Mouse (Mus musculus): ENCODE measurements around the gene Pcsk7.

The Pcsk7 gene

DNA sequence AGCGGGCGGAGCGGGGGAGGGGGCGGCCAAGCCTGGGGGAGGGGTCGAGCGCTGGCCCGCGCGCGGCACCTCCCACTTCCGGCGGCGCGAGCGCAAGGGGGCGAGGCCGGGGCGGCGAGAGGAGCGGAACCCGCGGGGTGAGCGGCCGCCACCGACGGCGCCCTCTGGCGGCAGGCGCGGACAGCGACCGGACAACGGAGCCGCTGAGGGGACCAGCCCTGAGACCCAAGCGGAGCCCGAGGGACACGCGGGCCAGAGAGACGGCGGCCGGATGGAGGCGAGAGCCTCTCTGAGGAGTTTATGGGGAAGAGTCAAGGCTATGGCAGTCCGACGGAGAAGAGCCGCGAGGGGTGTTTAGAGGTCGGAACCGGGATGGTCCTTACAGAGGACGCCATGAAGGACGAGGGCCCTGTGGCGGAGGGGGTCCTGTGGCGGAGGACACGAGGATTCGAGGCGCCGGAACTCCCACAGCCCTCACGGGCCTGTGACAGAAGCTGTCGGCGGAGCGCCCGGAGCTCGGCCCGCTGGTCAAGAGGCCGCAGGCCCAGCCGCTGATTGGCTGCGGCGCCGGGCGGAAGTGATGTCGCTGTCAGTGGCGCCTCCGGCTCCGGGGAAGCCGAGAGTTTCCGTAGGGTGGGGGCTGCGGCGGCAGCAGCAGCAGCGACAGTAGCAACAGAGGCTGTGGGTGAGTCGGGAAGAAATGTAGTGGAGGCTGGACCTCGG is at the start of gene Pcsk7, which contains the start of gene Rnf214:
TSS of gene Pcsk7 (plus strand) at position 143 of the 723 bp plus-strand sequence.
TSS of gene Rnf214 (minus strand) at position 557 of the 723 bp plus-strand sequence.
- DNase-seq (ENCODE audit: low spot score in 2 of 2), result peak; percentile 80 to 89

DNA sequence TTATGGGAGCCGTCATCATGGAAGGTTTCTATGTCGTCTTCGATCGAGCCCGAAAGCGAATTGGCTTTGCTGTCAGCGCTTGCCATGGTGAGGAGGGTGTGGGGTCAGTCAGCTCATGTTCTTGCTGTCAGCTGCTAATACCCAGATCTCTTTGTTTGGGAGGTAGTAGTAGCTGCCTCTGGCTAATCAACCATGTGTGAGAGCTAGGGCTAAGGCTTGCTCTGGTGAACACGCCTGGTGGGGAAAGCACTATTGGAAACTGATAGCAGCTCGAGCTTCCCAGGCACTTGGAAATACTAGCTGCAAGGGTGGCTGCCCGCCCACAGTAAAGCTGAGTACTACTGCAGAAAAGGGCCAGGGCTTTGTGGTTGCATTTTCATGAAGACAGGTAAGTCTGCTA is 46.9 kb upstream of the Pcsk7 start:
- DNase-seq (ENCODE audit: low spot score in 2 of 2), result no peak

DNA sequence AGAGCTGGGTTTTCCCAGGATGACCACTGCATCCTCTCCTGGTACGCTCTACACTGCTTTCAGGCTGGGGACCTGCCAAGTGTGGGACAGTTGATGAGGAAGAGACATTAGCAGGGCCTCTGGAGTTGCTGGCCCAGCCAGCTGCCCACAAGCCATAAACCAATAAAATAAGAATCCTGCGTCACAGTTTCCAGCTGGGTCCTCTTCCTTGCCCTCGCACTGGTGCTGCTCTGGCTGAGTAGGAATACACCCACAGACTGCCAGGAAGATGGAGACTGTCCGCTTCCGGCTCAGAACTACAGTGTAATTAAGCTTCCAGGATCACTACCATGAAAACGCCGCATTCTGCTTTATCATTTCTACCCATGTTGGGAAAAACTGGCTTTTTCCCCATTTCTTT is 44.5 kb upstream of the Pcsk7 start:
- no peak for DNase-seq (ENCODE audit: low spot score in 2 of 2)

DNA sequence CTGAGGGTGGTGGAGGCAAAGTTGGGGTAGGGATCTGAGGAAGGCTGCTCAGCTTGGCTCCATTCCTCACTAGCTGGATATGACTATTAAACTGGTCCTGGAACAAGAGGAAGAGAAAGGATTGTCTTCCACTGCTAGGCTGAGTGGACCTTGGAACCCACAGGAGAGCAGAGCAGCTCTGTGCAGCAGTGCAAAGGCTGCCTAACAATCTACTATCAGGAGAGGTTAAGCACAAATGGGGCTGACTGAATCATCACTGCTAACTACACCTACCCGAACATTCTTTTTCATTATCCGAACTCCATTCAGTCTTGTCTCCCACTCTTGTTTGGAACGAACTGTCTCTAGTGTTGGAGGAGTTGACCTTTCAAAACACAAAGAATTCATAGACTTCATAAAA is 37.1 kb upstream of the Pcsk7 start:
- DNase-seq (ENCODE audit: low spot score in 2 of 2), result no peak

DNA sequence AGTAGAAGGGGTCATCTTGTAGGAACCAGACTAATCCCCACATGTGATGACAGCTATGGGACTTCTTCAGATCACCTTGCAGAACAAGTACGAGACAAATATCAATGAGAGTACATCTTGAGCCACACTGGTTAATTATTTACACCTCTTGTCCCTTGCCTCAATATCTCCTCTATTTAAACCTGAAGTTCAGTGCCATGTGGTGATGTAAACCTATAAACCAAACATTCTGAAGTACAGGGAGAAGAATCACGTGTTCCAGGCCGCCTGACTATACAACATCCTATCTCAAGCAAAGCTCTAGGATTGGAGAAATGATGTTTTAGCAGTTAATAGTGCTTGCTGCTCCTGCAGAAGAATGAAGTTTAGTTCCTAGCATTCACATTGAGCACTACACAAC is 36.0 kb upstream of the Pcsk7 start:
- no peak for DNase-seq (ENCODE audit: low spot score in 2 of 2)

DNA sequence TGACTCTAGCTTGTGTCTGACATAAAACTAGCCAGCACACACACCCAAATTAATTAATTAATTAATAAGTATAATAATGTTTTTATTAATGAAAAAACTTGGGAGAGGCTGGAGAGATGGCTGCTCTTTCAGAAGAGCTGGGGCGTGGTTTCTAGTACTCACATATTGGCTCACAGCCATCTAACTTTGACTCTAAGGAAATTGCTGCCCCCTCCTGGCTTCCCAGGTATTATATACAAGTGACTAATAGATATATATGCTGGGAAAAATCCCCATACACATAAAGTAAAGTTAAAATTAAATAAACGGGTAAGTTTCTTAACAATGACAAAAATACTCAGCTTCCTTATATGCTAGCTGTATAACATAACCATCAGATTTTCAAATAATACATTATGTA is 28.4 kb upstream of the Pcsk7 start:
- DNase-seq (ENCODE audit: low spot score in 2 of 2), result no peak

DNA sequence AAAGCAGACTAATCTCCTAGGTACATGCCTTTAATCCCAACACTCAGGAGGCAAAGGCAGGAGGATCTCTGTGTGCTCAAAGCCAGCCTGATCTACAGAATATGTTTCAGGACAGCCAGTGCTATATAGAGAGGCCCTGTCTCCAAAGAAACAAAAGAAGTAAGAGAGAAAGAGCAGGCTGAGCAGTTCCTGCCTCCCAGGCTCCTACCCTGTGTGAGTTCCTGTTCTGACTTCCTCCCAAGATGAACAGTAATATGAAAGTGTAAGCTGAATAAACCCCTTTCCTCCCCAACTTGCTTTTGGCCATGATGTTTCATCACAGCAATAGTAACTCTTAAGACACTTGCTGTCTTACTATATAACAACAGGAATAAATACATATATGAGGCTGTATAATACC is 12.6 kb upstream of the Pcsk7 start:
- no peak for DNase-seq (ENCODE audit: low spot score in 2 of 2)

DNA sequence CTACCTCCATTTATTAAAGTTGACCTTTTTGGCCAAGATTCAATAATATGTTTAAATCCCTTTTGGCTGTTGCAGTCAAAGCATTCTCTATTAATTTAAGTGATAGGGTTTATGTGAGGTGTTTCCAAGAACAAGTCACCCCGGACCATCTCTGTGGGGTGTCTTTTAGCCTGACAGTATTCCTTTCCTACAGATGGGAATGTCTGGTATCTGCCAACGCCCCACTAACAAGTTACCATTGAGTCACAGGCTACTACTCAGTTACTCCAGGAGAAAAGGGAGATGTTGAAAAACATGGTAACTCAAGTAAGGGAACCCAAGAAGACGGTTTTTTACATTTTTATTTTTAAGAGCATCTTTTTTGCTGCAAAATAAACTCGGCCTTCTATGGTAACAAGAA is 1.1 kb upstream of the Pcsk7 start:
- DNase-seq (ENCODE audit: low spot score in 2 of 2), result no peak

DNA sequence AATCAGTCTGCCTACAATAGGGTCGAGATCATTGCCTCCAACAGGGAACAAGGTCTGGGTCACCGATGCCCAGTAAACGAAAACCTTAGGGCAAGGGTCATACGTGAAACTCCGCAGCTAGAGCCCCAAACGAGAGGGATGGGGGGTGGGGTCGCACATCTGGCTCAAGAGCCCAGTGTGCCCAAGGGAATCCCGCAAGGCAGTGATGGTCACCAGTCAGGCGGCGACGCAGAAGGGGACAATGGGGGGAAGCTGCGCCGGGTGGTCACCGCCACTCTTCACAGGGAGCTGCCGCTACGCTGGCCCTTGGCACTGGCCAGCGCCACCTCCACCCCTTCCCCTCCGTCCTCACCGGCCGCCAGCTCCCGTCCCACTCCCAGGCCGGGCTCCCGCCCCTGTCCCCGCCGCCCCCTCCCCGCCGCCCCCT is 473 bp upstream of the Pcsk7 start:
- peak in 1 of 2 experiments; percentile 35 for DNase-seq (ENCODE audit: low spot score in 2 of 2)

DNA sequence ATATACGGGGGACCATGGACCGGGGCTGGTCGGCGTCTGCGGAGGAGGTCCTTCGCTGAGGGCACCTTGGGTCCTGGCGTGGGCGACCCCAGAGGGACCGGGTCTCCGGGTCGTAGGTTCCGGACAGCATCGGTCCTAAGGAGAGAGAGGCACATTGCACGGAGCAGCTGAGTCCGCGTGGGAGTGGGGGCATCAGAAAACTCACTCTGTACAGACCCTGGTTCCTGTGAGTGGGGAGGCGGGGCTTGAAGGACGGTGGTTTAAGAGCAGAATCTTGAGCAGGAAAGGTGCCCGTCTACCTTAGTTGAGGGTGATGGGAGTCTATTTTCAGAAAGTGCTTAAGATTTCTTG is 756 bp downstream of the Pcsk7 start:
- DNase-seq (ENCODE audit: low spot score in 2 of 2), result peak in 1 of 2 experiments; percentile 41

DNA sequence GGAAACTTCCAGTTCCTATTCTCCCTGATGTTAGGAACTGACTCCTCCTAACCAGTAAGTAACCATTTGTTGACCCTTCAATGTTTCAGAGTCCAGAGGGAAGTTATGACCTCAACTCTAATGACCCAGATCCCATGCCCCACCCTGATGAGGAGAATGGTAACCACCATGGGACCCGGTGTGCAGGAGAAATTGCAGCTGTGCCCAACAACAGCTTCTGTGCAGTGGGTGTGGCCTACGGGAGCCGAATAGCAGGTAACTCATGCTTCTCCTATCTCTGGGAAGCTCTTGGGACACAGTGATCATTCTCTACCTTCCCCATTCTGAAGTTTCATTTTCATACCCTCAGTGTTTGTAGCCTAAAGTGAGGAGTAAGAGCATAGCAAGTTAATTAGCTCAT is 4.7 kb downstream of the Pcsk7 start:
- DNase-seq (ENCODE audit: low spot score in 2 of 2), result no peak

DNA sequence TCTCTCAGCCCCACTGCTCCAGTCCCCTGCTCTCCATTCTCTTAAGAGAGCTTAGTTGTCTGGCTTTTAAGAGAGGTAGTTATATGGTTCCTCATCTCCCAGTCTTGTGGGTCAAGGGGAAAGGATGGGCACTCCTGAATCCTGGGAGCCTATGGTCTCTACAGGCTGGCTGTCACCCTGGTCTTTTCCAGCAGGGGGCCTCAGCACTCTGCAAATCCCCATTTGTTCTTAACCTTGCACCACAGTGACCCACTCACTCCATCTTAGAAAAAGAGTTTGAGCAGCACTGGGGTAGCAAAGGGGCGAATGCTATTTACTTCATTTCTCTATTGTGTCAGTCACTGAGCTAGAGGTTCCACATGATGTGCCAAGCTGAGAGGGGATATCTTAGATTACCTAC is 5.4 kb downstream of the Pcsk7 start:
- DNase-seq (ENCODE audit: low spot score in 2 of 2), result peak in 1 of 2 experiments; percentile 38

DNA sequence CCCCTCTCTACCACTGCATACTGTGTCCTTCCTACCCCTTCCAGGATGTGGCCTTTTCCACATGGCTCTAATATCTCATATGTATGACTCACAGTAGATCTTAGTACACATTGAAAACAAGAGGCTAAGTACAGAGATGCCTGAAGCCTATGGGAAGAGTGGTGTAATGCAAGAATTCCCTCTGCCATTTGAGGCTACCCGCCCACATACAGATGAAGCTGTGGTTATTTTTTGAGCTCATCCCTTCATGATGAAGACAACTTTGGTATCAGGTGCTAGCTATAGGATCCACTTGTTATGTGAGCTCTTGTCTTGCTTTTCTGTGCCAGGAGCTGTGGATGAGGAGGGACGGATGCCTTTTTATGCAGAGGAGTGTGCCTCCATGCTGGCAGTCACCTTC is 9.4 kb downstream of the Pcsk7 start:
- DNase-seq (ENCODE audit: low spot score in 2 of 2), result no peak

DNA sequence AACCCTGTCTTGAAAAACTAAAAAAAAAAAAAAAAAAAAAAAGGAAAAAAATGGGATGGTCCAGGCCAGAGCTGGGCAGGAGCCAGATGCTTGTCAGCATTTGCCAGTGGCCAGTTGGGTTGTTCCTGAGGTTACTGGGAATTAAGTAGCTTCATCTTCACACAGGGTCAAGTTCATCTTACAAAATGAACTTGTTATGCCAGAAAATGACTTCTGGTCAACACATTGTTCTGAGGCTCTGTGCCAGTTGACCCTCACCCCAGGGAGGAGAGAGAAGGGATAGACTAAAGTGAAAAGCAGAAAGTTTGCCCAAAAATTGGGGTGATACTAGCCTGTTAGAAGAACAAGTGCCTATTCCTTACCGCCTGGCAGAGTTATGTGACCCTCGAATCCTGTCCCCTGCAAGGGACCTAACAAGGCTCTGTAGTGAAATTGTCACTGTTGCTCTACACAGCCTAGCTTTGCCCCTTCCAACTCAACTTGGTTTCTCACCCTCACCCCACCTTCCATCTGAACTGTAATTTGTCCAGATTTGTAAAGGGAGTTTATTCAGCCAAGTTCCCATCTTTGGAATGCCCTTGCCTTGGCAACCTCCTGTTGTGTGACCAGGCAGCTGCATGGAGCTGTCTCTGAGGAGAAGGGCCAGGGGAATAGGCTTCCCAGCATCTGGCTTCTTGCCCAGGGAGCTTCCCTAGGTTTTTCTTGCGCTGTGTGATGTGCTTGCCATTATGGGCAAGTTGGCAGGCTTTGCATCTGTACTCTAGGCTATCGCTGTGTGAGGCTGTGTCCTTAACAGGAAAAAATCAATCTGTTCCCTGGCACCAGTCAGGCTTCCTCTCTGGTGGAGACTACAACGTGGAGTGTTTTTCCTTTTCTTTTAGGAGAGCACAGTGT is 11.0 kb downstream of the Pcsk7 start:
- DNase-seq (ENCODE audit: low spot score in 2 of 2), result peak; percentile 72 to 73

DNA sequence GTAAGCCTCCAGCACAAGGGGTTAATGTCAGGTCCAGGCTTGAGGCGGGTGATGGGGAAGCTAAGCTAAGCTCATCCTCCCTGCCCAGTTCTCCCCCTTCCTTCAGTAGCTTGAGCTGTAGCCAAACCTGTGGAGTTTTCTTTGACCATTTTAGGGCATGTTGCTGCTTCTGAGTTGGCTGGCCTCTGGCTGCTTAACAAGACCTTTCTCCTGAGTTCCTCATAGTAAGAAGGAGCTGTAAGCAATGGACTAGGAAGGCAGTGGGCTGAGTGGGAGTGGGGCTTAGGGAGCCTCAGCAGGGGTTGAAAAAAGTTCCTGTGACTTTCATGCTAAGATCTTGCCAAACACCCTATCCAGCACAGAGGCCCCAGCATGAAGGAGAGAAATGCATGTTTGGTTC is 13.6 kb downstream of the Pcsk7 start:
- DNase-seq (ENCODE audit: low spot score in 2 of 2), result no peak

DNA sequence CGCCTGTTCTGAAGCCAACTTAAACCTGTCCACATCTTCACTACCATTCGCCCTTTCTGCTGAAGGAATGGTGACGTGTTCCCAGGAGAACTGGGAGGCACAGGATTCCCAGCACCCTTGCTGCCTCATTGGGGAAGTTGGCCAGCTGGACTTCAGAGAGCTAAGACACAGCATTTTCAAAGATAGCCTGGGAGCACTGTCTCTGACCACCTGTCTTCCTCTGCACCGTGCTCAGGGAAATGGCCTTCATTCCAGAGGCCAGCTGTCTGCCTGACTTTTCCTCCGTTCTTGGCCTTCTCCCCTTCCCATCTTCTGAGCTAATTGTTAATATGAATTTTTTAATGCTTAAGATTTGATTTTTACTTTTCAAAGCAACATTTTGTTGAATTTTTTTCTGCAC is 23.0 kb downstream of the Pcsk7 start:
- DNase-seq (ENCODE audit: low spot score in 2 of 2), result no peak

DNA sequence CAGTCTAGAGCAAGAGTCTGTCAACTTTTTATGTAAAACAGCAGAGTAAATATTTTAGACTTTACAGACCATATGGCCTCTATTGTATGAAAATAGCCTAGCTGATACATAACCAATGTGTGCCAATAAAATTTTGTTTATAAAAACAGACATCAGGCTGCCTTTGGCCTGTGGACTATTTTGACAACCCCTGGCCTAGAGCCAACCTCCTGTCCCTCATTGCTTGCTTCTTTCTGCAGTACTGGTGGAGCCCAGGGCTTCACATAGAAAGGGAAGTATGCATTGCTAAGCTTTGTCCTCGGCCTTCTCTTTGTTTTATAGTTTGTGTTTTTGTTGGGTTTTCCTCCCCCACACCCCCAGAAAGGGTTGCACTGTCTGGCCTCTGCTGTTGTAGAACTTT is 25.7 kb downstream of the Pcsk7 start:
- no peak for DNase-seq (ENCODE audit: low spot score in 2 of 2)

DNA sequence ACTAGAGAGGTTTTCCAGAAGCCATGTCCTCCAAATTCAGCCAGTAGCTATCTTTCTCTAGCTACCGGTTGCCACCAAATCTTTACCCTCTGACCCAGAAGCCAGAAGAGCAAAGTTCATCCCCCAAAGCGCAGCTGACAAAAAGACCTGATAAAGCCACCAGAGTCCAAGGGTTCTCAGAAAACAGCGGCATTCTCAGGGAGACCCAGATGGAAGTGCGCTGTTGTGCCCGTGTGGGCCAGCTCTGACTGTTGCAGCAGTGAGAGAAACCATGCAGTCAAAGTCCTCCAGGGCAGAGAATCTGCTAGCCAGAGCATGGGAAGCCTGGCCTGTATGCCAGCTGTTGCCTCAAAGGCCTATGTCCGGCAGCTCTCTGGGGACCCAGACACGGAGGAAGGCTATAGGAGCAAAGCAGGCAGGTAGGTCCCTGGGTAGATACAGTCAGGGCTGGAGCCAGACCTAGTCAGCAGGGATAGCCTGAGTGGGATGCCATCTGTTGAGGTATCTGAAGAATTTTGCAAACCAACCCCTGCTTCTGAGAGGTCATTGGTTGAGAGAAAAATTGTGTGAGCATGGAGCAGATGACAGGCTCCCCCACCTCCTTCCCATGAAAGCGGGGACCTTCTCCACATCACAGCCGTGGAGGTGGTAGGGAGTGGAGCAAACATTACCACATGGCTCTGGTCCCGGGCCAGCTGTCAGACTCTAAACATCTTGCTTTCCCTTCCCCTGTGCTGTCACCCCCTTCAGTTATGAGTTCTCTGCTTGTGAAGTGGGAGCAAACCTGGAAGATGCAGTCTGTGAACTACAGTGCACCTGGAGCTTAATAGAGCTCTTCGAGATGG is 26.5 kb downstream of the Pcsk7 start:
- DNase-seq (ENCODE audit: low spot score in 2 of 2), result no peak

DNA sequence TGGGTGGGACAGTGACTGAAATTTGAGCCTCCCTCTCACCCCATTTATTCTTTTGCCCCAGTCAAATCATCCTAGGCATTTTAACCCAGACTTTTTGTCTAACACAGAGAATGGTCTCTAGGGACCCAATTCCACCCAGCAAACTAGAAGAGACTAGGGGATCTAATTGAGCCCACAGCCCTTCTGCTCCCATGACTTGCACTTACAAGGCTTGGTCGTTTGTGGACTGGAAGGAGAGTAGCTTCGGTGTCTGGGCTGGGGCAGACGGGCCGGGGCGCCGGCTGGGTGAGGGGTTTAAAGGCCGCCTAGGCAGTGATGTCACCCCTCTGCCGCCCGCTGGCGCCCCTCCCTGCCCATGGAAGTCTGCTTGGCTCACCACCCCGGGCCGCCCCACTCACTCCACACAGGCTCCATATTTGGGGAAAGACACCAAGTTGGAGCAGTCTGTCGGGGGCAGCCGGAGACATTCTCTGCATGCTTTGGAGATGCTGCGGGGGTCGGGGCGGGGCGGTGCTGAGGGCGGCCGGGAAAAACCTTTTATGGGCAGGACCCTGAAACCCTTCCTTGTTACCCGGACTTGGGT is 29.4 kb downstream of the Pcsk7 start, which contains the start of gene Tagln:
TSS of gene Tagln (minus strand) at position 431 of the 583 bp plus-strand sequence.
- DNase-seq (ENCODE audit: low spot score in 2 of 2), result no peak

DNA sequence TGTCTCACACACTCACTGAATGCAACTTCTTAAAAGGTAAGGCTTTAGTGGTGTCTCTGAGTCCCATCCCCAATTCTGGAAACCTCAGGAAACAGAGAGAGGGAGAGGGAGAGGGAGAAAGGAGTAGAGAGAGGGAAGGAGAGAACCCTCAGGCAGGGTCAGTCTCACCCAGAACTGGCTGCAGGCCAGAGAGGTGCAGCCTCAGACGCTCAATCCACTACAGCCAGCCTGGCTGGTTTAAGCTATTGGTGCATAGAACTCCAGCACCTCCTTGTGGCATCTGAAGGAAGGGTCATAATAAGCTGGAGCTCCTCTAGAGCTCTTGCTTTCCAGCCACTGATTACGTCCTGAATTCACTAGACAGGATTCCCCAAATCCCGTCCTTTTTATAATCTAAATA is 30.6 kb downstream of the Pcsk7 start:
- peak in 1 of 2 experiments; percentile 58 for DNase-seq (ENCODE audit: low spot score in 2 of 2)

DNA sequence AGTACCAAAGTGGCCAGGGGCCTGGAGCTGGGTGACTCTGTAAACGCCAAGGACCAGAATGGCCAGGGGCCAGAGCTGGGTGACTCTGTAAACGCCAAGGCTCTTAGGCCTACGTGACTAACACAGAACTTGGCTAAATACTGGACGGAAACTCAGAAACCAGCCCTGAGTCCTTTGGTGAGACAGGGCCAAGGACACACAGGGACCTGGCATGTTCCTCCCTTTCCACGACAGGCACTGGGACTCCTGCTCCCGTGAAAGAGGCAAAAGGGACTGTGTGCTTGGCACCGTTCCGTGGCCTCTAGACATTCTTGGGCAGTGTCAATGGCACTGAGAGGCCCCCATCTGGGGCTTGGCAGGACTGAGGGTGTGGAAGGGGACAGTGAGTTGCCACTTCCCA is 31.8 kb downstream of the Pcsk7 start:
- no peak for DNase-seq (ENCODE audit: low spot score in 2 of 2)

Data from frontal cortex, postnatal 10 days (tissue).